Mouse (Mus musculus): Measurements from ENCODE around the gene Prmt3. TPM values are rescaled to one million over a fixed set of nuclear protein-coding genes. Genes with fewer than 3 reads are reported as not detected.
A peak's percentile ranks its signal among the peaks of the same experiment; 100 is the strongest.

The Prmt3 gene
- total RNA-seq, 2 experiments from 2014 or later: 11.6 to 17.3 TPM

DNA sequence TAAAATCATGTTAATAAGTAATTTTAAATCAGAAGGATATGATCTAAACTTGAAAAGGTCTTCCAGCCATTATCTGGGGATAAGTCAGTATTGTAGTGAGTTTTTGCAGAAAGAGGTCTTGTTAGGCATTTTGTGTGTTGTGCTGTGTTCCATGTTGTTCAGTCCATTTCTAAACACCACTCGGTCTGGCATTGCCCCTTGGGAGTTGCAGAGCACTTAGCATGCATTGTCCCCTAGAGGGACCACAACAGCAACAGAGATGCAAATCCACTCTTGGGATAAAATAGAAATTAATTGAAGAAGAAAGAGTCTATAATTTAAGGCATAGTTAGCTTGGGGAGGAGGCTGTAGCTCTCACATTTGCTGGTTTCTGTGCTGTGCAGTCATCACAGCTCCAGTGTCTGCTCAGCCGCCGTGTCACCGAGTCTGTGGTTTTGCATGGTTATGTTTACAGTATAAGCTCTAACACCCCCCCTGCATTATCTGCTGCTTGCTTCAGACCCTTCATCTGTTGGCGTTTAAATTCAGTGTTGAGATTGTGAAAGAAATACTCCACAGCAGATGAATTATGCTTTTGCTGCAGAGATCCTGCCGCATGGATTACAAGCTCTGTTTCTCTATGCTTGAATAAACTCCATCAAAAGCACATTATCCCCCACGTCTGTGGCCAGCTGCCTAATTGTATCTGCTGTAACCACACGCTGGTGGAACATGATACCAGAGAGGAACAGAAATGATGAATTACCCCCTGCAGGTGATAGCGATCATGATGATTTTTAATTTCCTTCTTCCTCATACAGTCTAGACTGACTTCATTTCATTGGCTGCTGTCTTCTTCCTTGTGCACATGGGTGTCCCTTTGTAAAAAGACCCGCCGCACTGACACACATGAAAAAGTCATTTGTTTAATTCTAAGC is 64.5 kb downstream of the Prmt3 start:
- no peak for ATAC-seq (replicated peaks; ENCODE audit: low FRiP score, poor library complexity, severe bottlenecking)

DNA sequence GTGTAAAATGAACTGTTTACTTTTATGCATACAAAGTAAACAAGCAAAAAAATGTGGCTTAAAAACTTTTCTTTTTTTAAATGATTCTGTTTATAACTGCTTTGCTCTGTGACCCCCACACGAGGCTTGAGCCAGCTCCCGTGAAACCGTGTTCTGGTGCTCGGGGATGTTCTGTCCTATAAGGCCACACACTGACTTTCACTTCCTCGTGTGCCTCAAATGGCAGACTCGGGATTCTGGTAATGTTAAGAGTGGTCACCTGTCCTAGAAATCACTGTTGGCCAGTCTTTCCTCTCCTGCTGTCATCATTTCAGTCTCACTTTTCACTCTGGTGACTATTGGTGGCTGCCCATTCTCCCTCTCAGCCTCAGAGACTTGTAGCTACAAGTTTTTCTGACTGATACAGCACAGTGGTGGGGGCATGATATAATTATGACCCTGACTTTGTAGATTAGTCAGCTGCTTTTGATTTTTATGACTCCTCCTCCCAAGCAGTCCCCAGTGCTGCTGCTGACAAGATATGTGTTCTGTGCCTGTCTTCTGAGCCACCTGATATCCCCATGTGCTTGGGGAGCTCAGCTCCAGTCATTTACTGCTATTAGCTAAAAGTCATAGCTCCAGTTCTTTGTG is 65.3 kb downstream of the Prmt3 start:
- no peak for ATAC-seq (replicated peaks; ENCODE audit: low FRiP score, poor library complexity, severe bottlenecking)

GRCm38 (mm10) chr7:49847939-49848338 is 69.8 kb downstream of the Prmt3 start:
- no peak for ATAC-seq (replicated peaks; ENCODE audit: low FRiP score, poor library complexity, severe bottlenecking)

DNA sequence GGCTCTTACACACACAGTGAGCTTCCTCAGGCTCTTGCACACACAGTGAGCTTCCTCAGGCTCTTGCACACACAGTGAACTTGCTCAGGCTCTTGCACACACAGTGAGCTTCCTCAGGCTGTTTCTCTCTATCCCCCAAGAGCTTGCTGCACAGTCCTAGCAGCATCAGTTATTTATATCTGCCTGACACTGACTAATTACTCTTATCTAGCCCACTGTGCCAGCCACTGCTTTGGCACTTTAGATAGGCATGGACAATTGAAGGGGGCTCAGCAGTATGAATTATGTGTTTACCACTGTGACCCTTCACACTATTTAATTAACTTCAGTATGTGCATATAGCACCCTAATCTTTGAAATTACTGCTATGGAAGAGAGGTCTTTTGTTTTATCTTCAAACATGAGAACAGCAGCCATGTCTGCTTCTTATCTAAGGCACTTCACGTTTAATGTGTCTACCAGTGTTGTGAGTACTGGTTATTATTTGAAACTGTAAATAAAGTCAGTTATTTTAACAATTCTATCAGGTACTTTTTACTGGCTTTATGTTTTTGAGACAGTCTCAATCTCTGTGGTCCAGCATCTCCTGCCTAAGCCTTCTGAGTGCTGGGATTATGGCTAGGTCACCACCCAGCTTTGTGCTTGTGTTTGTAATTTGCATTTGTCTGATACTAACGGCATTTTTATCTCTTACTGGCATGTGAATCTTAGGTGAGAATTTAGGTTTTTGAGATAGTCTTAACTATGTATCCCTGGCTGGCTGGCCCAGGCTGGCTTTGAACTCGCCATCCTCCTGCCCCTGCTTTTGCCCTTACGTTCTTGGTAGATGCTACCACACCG is 75.4 kb downstream of the Prmt3 start:
- 0 out of 2 replicates have a peak, but pooled peaks have one; percentile 52 for ATAC-seq (replicated peaks; ENCODE audit: low FRiP score, poor library complexity, severe bottlenecking)

- ATAC-seq (replicated peaks; ENCODE audit: low FRiP score, poor library complexity, severe bottlenecking): no peak
Measured at GRCm38 (mm10) chr7:49857347-49857746, 79.2 kb downstream of the Prmt3 start.

GRCm38 (mm10) chr7:49858257-49858656 is 80.1 kb downstream of the Prmt3 start:
- no peak for ATAC-seq (replicated peaks; ENCODE audit: low FRiP score, poor library complexity, severe bottlenecking)

DNA sequence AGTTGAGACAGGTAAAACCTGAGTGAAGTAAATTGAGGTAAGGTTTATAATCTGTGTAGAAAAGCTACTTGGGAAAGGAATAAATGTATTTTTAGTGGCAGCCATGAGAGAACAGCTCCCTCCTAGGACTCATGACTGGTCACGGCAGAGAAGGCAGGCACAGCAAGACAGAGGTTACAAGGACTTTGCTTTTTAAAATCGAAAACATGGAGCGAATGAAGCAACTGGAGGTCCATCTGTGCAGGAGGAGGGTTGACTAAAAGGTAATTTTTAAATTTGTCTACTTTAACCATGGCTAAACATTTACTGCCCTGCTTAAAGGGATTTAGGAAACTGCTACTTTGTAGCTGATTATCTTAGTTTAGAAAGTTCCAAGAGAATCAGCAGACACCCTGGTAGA is 81.7 kb downstream of the Prmt3 start:
- ATAC-seq (replicated peaks; ENCODE audit: low FRiP score, poor library complexity, severe bottlenecking): no peak

GRCm38 (mm10) chr7:49861196-49861595 is 83.0 kb downstream of the Prmt3 start:
- ATAC-seq (replicated peaks; ENCODE audit: low FRiP score, poor library complexity, severe bottlenecking): no peak

DNA sequence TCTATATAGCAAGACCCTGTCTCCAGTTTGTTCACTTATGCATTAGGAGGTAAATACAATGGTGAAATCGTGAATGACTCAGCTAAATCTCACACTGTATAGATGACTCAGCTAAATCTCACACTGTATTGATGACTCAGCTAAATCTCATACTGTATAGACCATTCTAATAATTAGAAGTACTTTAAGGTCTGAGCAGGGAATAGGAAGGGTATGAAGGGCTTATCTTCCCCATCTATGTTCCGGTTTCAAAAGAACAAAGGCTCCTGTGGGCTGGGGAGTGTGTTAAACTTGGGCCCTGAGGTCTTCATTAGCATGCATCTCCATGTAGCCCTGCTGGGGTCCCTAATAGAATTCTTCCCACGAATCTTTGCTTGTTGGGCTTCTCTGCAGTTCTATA is 85.6 kb downstream of the Prmt3 start:
- ATAC-seq (replicated peaks; ENCODE audit: low FRiP score, poor library complexity, severe bottlenecking): no peak

GRCm38 (mm10) chr7:49869656-49870055 is 91.5 kb downstream of the Prmt3 start:
- ATAC-seq (replicated peaks; ENCODE audit: low FRiP score, poor library complexity, severe bottlenecking): no peak

- no peak for ATAC-seq (replicated peaks; ENCODE audit: low FRiP score, poor library complexity, severe bottlenecking)
Measured at GRCm38 (mm10) chr7:49870276-49870675, 92.1 kb downstream of the Prmt3 start.

DNA sequence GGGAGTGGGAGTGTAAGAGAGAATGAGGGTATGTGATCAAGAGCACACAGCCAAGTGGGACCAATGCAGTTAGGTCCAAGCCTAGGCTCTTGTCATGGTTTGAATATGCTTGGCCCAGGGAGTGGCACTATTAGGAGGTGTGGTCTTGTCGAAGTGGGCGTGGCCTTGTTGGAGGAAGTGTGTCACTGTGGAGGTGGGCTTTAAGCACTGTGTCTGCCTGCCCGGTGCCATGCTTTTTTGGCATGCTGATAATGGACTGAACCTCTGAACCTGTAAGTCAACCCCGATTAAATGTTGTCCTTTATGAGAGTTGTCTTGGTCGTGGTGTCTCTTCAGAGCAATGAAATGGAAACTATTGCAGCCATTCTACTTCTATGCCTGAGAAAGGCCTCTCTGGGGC is 99.2 kb downstream of the Prmt3 start:
- no peak for ATAC-seq (replicated peaks; ENCODE audit: low FRiP score, poor library complexity, severe bottlenecking)

GRCm38 (mm10) chr7:49879051-49879450 is 100.9 kb downstream of the Prmt3 start:
- ATAC-seq (replicated peaks; ENCODE audit: low FRiP score, poor library complexity, severe bottlenecking): no peak

- no peak for ATAC-seq (replicated peaks; ENCODE audit: low FRiP score, poor library complexity, severe bottlenecking)
Measured at GRCm38 (mm10) chr7:49879998-49880707, 102.0 kb downstream of the Prmt3 start.

GRCm38 (mm10) chr7:49882288-49882687 is 104.1 kb downstream of the Prmt3 start:
- ATAC-seq (replicated peaks; ENCODE audit: low FRiP score, poor library complexity, severe bottlenecking): no peak

- no peak for ATAC-seq (replicated peaks; ENCODE audit: low FRiP score, poor library complexity, severe bottlenecking)
Measured at GRCm38 (mm10) chr7:49882694-49883389, 104.7 kb downstream of the Prmt3 start.

GRCm38 (mm10) chr7:49887776-49888390 is 109.7 kb downstream of the Prmt3 start:
- ATAC-seq (replicated peaks; ENCODE audit: low FRiP score, poor library complexity, severe bottlenecking): no peak

DNA sequence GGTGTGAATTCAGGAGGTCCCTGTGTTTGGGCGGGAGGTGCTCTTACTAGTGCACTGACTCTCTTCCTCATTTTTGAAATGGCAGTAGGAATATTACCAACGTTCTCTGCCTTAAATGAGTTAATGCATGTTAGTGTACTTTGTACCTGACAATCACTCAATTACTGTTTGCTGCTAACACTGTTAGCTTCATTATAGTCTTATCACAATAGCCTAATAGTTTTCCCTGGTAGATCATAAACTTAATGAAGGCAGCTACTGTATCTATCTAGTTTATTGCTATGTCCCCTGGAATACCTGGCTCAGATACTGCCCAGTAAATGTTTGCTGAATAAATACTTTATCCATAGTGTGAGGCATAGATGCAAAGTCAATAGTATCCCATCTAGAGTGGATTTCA is 116.6 kb downstream of the Prmt3 start:
- ATAC-seq (replicated peaks; ENCODE audit: low FRiP score, poor library complexity, severe bottlenecking): no peak

- no peak for ATAC-seq (replicated peaks; ENCODE audit: low FRiP score, poor library complexity, severe bottlenecking)
Measured at GRCm38 (mm10) chr7:49895296-49895695, 117.2 kb downstream of the Prmt3 start.

Measured in erythroblast, adult 5-6 weeks (primary cell).